Mouse (Mus musculus) MEL (cell line): Measurements from ENCODE around the gene Myo15b. TPM values are rescaled to one million over a fixed set of nuclear protein-coding genes. Genes with fewer than 3 reads are reported as not detected.

Experiments
- DNase-seq: peaks from one replicate; pipeline ENCODE4 v3.0.0; 2011; ENCODE audit warnings: low read depth, low spot score
- H3K27ac ChIP-seq: 2 replicates; pipeline ENCODE4 v1.5.1; 2012; ENCODE audit warnings: low read depth, mild to moderate bottlenecking, control low read depth, low read length, moderate library complexity; ENCODE audit not compliant: control insufficient read depth
- H3K27me3 ChIP-seq, 2 experiments: fragments of 150-350 bp in 1 of 2; sonication (generic) in 1 of 2; 2 replicates each; pipeline ENCODE4 v1.6.1; 2012; ENCODE audit warnings: low read length in 2 of 2, mild to moderate bottlenecking in 2 of 2, improper control_type of control experiment in 1 of 2, moderate library complexity in 1 of 2; ENCODE audit not compliant: insufficient read depth in 2 of 2, control insufficient read depth in 1 of 2
- H3K36me3 ChIP-seq, 2 experiments: 2 replicates each; pipeline ENCODE4 v1.6.1; 2012 to 2014; ENCODE audit warnings: low read length in 2 of 2, improper control_type of control experiment in 1 of 2, inconsistent platforms in 1 of 2, mild to moderate bottlenecking in 1 of 2; ENCODE audit not compliant: insufficient read depth in 2 of 2, control insufficient read depth in 1 of 2
- H3K4me1 ChIP-seq, 2 experiments: fragments of 150-350 bp in 1 of 2; sonication (generic) in 1 of 2; 2 replicates each; pipeline ENCODE4 v1.6.1; 2012; ENCODE audit warnings: low read length in 2 of 2, improper control_type of control experiment in 1 of 2, mild to moderate bottlenecking in 1 of 2; ENCODE audit not compliant: insufficient read depth in 2 of 2, control insufficient read depth in 1 of 2
- H3K4me3 ChIP-seq, 2 experiments: fragments of 150-350 bp in 1 of 2; sonication (generic) in 1 of 2; 2 replicates each; pipeline ENCODE4 v1.5.1; 2012; ENCODE audit warnings: low read depth in 2 of 2, low read length in 2 of 2, mild to moderate bottlenecking in 2 of 2, moderate library complexity in 2 of 2, control low read depth in 1 of 2, improper control_type of control experiment in 1 of 2; ENCODE audit not compliant: control insufficient read depth in 1 of 2, insufficient read depth in 1 of 2
- H3K79me2 ChIP-seq: 2 replicates; pipeline ENCODE4 v1.6.1; 2012; ENCODE audit warnings: mild to moderate bottlenecking, low read length, moderate library complexity; ENCODE audit not compliant: control insufficient read depth, poor library complexity, insufficient read depth
- H3K9ac ChIP-seq: 2 replicates; pipeline ENCODE4 v1.6.1; 2012; ENCODE audit warnings: low read depth, mild to moderate bottlenecking, control low read depth, low read length, moderate library complexity; ENCODE audit not compliant: control insufficient read depth, poor library complexity, severe bottlenecking
- H3K9me3 ChIP-seq: fragments of 150-350 bp; sonication (generic); replicated peaks from 2 replicates; pipeline ENCODE4 v1.6.1; 2012; ENCODE audit warnings: mild to moderate bottlenecking, low read length, improper control_type of control experiment, moderate library complexity; ENCODE audit not compliant: insufficient read depth
- CHD1 ChIP-seq: IDR thresholded peaks from 2 replicates; pipeline ENCODE4 v1.6.1; 2012; ENCODE audit warnings: low read depth, mild to moderate bottlenecking, inconsistent platforms, low read length, improper control_type of control experiment
- CHD2 ChIP-seq: IDR thresholded peaks from 2 replicates; pipeline ENCODE4 v1.6.1; 2011; ENCODE audit warnings: low read length, improper control_type of control experiment
- CTCF ChIP-seq, 3 experiments: IDR thresholded peaks in 2 of 3; conservative IDR thresholded peaks in 1 of 3; 2 replicates each; pipeline ENCODE4 v1.5.1; 2011 to 2012; ENCODE audit warnings: low read length in 3 of 3, low read depth in 2 of 3, mild to moderate bottlenecking in 2 of 3, improper control_type of control experiment in 1 of 3, inconsistent platforms in 1 of 3, mixed read lengths in 1 of 3, moderate library complexity in 1 of 3; ENCODE audit not compliant: control insufficient read depth in 1 of 3, insufficient read depth in 1 of 3, poor library complexity in 1 of 3, severe bottlenecking in 1 of 3
- E2F4 ChIP-seq: IDR thresholded peaks from 2 replicates; pipeline ENCODE4 v1.6.1; 2011; ENCODE audit warnings: low read depth, low read length, improper control_type of control experiment, borderline replicate concordance
- EP300 ChIP-seq, 2 experiments: IDR thresholded peaks; 2 replicates each; pipeline ENCODE4 v1.6.1; 2011; ENCODE audit warnings: improper control_type of control experiment in 2 of 2, low read length in 2 of 2, low read depth in 1 of 2, mild to moderate bottlenecking in 1 of 2
- GABPA ChIP-seq: IDR thresholded peaks from 2 replicates; pipeline ENCODE4 v1.6.1; 2012; ENCODE audit warnings: low read depth, mild to moderate bottlenecking, inconsistent platforms, low read length, improper control_type of control experiment, moderate library complexity
- GATA1 ChIP-seq: IDR thresholded peaks from 2 replicates; pipeline ENCODE4 v1.6.1; 2011; ENCODE audit warnings: low read depth, low read length, improper control_type of control experiment
- HCFC1 ChIP-seq: IDR thresholded peaks from 2 replicates; pipeline ENCODE4 v1.6.1; 2012; ENCODE audit warnings: low read depth, mild to moderate bottlenecking, inconsistent platforms, low read length, improper control_type of control experiment, moderate library complexity
- MAX ChIP-seq: IDR thresholded peaks from 2 replicates; pipeline ENCODE4 v1.6.1; 2011; ENCODE audit warnings: low read length, improper control_type of control experiment
- MEF2A ChIP-seq: IDR thresholded peaks from 2 replicates; pipeline ENCODE4 v1.6.1; 2014; ENCODE audit warnings: low read depth, mild to moderate bottlenecking, inconsistent platforms, low read length, improper control_type of control experiment; ENCODE audit not compliant: poor library complexity, insufficient replicate concordance, severe bottlenecking; ENCODE audit errors: extremely low read depth
- MXI1 ChIP-seq: IDR thresholded peaks from 2 replicates; pipeline ENCODE4 v1.6.1; 2011; ENCODE audit warnings: mild to moderate bottlenecking, low read depth, low read length, improper control_type of control experiment
- NELFE ChIP-seq: IDR thresholded peaks from 2 replicates; pipeline ENCODE4 v1.6.1; 2011; ENCODE audit warnings: low read depth, low read length, improper control_type of control experiment
- POLR2A ChIP-seq, 2 experiments: IDR thresholded peaks; 2 replicates each; pipeline ENCODE4 v1.6.1; 2011 to 2012; ENCODE audit warnings: low read length in 2 of 2, mild to moderate bottlenecking in 2 of 2, control low read depth in 1 of 2, improper control_type of control experiment in 1 of 2, low read depth in 1 of 2, moderate library complexity in 1 of 2; ENCODE audit not compliant: control insufficient read depth in 1 of 2, insufficient read depth in 1 of 2, poor library complexity in 1 of 2
- POLR2AphosphoS2 ChIP-seq: IDR thresholded peaks from 2 replicates; pipeline ENCODE4 v1.6.1; 2011; ENCODE audit warnings: low read length, improper control_type of control experiment
- RAD21 ChIP-seq: IDR thresholded peaks from 2 replicates; pipeline ENCODE4 v1.6.1; 2011; ENCODE audit warnings: mild to moderate bottlenecking, low read depth, low read length, improper control_type of control experiment
- SIN3A ChIP-seq: IDR thresholded peaks from 2 replicates; pipeline ENCODE4 v1.6.1; 2012; ENCODE audit warnings: low read length, improper control_type of control experiment, inconsistent platforms
- TBP ChIP-seq: IDR thresholded peaks from 2 replicates; pipeline ENCODE4 v1.8.0; 2011; ENCODE audit warnings: low read depth, low read length, improper control_type of control experiment
- UBTF ChIP-seq: IDR thresholded peaks from 2 replicates; pipeline ENCODE4 v1.6.1; 2012; ENCODE audit warnings: low read depth, mild to moderate bottlenecking, inconsistent platforms, low read length, improper control_type of control experiment, moderate library complexity, borderline replicate concordance; ENCODE audit not compliant: insufficient read depth
- USF1 ChIP-seq: IDR thresholded peaks from 2 replicates; pipeline ENCODE4 v1.6.1; 2014; ENCODE audit warnings: low read depth, mild to moderate bottlenecking, inconsistent platforms, low read length, improper control_type of control experiment, moderate library complexity
- USF2 ChIP-seq, 2 experiments: IDR thresholded peaks; 2 replicates each; pipeline ENCODE4 v1.6.1; 2011 to 2012; ENCODE audit warnings: improper control_type of control experiment in 2 of 2, low read length in 2 of 2, borderline replicate concordance in 1 of 2, inconsistent platforms in 1 of 2, low read depth in 1 of 2, mild to moderate bottlenecking in 1 of 2; ENCODE audit not compliant: insufficient read depth in 1 of 2
- ZC3H11A ChIP-seq: IDR thresholded peaks from 2 replicates; pipeline ENCODE4 v1.6.1; 2012; ENCODE audit warnings: low read depth, mild to moderate bottlenecking, inconsistent platforms, low read length, improper control_type of control experiment
- ZMIZ1 ChIP-seq: IDR thresholded peaks from 2 replicates; pipeline ENCODE4 v1.6.1; 2012; ENCODE audit warnings: low read depth, mild to moderate bottlenecking, inconsistent platforms, low read length, improper control_type of control experiment, moderate library complexity
- polyA plus RNA-seq, 2 experiments: library from polyadenylated mRNA; stranded (reverse) in 1 of 2; unstranded in 1 of 2; fragments of >175 nt in 1 of 2; fragments of >200 nt in 1 of 2; gene quantifications; 2 replicates each; pipeline versions ENCODE4 v1.2.1 to v1.2.4; 2012; ENCODE audit warnings: low replicate concordance in 2 of 2, low read depth in 1 of 2; ENCODE audit not compliant: insufficient read length in 2 of 2, insufficient read depth in 1 of 2, missing spikeins in 1 of 2
- total RNA-seq: library from RNA; depleted of rRNA; stranded (reverse); fragments of 300-350 nt; gene quantifications from 2 replicates; pipeline ENCODE4 v1.2.3, GENCODE M21; 2012

Gene Myo15b
- total and polyA plus RNA-seq, 3 experiments, result 1.5 to 3.2 TPM; not detected in 1

- TF ChIP-seq MEF2A (no peak), USF2 (IDR thresholded peaks at IDR 0.05; ENCODE audit: borderline replicate concordance in 1 of 2, insufficient read depth in 1 of 2, low read depth in 1 of 2, low read length in 2 of 2) (no peak), RAD21 (no peak), CHD2 (no peak), GABPA (no peak), ZC3H11A (no peak), EP300 (IDR thresholded peaks at IDR 0.05; ENCODE audit: low read depth in 1 of 2, low read length in 2 of 2) (no peak), POLR2A (IDR thresholded peaks at IDR 0.05; ENCODE audit: control insufficient read depth in 1 of 2, insufficient read depth in 1 of 2, low read depth in 1 of 2, low read length in 2 of 2, poor library complexity in 1 of 2) (no peak), CHD1 (no peak), ZMIZ1 (no peak), GATA1 (no peak), TBP (no peak)
- no peak for DNase-seq
- no peak overlapping the region for H3K27ac ChIP-seq
These were observed 63.8 kb downstream of the Myo15b start for GRCm38 (mm10) chr11:115921986-115922385.

DNA sequence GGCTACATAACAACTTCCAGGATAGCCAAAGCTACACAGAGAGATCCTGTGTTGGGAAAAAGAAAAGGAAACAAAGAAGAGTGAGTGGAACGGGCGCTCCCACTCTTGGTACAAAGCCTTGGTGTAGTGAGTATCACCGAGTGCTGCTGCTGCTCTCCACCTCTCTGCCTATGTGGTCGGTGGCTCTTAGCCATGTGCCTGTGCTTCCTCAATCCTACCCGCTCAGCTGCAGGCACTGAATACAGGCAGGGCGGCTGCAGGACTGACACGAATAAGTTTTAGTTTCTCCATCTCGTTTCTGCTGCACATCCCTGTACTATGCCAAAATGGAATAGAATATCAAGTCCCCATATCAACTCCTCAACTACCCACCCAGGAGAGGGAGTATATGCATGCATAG is 70.8 kb downstream of the Myo15b start:
- no peak overlapping the region for H3K27ac ChIP-seq
- no peak overlapping the region for H3K4me3 ChIP-seq

More at GRCm38 (mm10) chr11:115921986-115922385, 63.8 kb downstream of the Myo15b start:
- no peaks in the 10 kb centered on the region for H3K27me3 ChIP-seq
- H3K9ac ChIP-seq, result no peak overlapping the region
- no peaks in the 10 kb centered on the region for H3K36me3 ChIP-seq
- peaks cover 0 to 1% of the 10 kb centered on the region in 2 experiments; a peak in 1 of 4 replicates for H3K4me1 ChIP-seq
- H3K9me3 ChIP-seq, result no peaks in the 10 kb centered on the region
- H3K79me2 ChIP-seq, result no peaks in the 10 kb centered on the region
- H3K4me3 ChIP-seq, result no peak overlapping the region

DNA sequence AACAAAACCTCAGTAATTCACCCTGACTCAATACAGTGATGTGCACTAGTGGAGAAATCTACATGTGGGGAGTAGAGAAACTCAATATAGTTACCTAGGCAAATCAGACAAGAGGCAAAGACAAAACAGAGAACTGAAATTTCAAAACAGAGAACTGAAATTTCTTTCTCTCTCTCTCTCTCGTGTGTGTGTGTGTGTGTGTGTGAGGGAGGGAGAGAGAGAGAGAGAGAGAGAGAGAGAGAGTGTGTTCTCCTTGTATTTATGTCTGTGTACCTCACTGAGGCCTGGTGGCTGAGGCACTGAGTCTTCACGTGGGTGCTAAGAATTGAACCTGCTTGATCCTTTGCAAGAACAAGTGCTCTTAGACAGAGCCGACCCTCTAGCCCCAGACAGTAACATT is 71.6 kb downstream of the Myo15b start:
- Histone ChIP-seq H3K79me2 (peaks cover 21% of the 10 kb centered on the region), H3K27me3 (no peaks in the 10 kb centered on the region), H3K4me1 (peaks cover 9 to 11% of the 10 kb centered on the region in 2 experiments; a peak in 3 of 4 replicates), H3K9me3 (no peaks in the 10 kb centered on the region), H3K4me3 (no peak overlapping the region), H3K9ac (no peak overlapping the region), H3K27ac (no peak overlapping the region), H3K36me3 (peaks cover 0 to 9% of the 10 kb centered on the region in 2 experiments; a peak in 2 of 4 replicates)
- no peak for DNase-seq
- no peak for TF ChIP-seq MXI1
- no peak for TF ChIP-seq CTCF (IDR thresholded peaks at IDR 0.05 in 2 of 3, conservative IDR thresholded peaks at IDR 0.05 in 1 of 3; ENCODE audit: control insufficient read depth in 1 of 3, insufficient read depth in 1 of 3, low read depth in 2 of 3, low read length in 3 of 3, poor library complexity in 1 of 3, severe bottlenecking in 1 of 3)
- no peak for TF ChIP-seq SIN3A
- TF ChIP-seq USF1, result no peak
- no peak for TF ChIP-seq E2F4
- TF ChIP-seq POLR2AphosphoS2, result no peak
- no peak for TF ChIP-seq HCFC1
- no peak for TF ChIP-seq UBTF

More for the DNA sequence above, 70.8 kb downstream of the Myo15b start:
- no peak for TF ChIP-seq EP300 (IDR thresholded peaks at IDR 0.05; ENCODE audit: low read depth in 1 of 2, low read length in 2 of 2)
- TF ChIP-seq GATA1, result no peak
- TF ChIP-seq NELFE, result no peak
- TF ChIP-seq MAX, result no peak
- TF ChIP-seq POLR2A (IDR thresholded peaks at IDR 0.05; ENCODE audit: control insufficient read depth in 1 of 2, insufficient read depth in 1 of 2, low read depth in 1 of 2, low read length in 2 of 2, poor library complexity in 1 of 2), result no peak
- no peak for TF ChIP-seq CHD2
- Histone ChIP-seq H3K36me3 (peaks cover 0 to 3% of the 10 kb centered on the region in 2 experiments; a peak in 1 of 4 replicates), H3K9ac (no peak overlapping the region), H3K4me1 (peaks cover 4 to 5% of the 10 kb centered on the region in 2 experiments; a peak in 1 of 4 replicates), H3K27me3 (no peaks in the 10 kb centered on the region), H3K79me2 (peaks cover 13% of the 10 kb centered on the region), H3K9me3 (no peaks in the 10 kb centered on the region)
- peak; percentile 43 for DNase-seq
